Mouse (Mus musculus) liver, postnatal 0 days (tissue): ENCODE results near the gene Ppm1l. TPM values are rescaled to one million over a fixed set of nuclear protein-coding genes. Genes with fewer than 3 reads are reported as not detected.
A peak's percentile ranks its signal among the peaks of the same experiment; 100 is the strongest.

Source experiments
- ATAC-seq: fragments of 200-750 bp; cut with Nextera tagmentation; 2 replicates; pipeline ENCODE4 v1.8.0; 2017; ENCODE audit warnings: mild to moderate bottlenecking, moderate library complexity
- DNase-seq: peaks from one replicate; pipeline ENCODE4 v3.0.0-alpha.2; 2016
- H3K27ac ChIP-seq: fragments of 300-500 bp; sonication (generic); 2 replicates; pipeline ENCODE4 v1.5.1; 2014; ENCODE audit warnings: antibody characterized with exemption, moderate library complexity, mild to moderate bottlenecking, low read depth
- H3K27me3 ChIP-seq: fragments of 300-500 bp; sonication (generic); 2 replicates; pipeline ENCODE4 v1.6.1; 2014; ENCODE audit warnings: low read length, control low read depth, mixed read lengths; ENCODE audit not compliant: insufficient read depth
- H3K36me3 ChIP-seq: fragments of 300-500 bp; sonication (generic); replicated peaks from 2 replicates; pipeline ENCODE4 v1.6.1; 2014; ENCODE audit warnings: mild to moderate bottlenecking, control low read depth, low read length, moderate library complexity, mixed read lengths; ENCODE audit not compliant: insufficient read depth
- H3K4me1 ChIP-seq: fragments of 300-500 bp; sonication (generic); 2 replicates; pipeline ENCODE4 v1.6.1; 2014; ENCODE audit warnings: antibody characterized with exemption, mild to moderate bottlenecking, control low read depth; ENCODE audit not compliant: insufficient read depth
- H3K4me2 ChIP-seq: fragments of 300-500 bp; sonication (generic); 2 replicates; pipeline ENCODE4 v1.6.1; 2014; ENCODE audit warnings: low read depth, mild to moderate bottlenecking, low read length, moderate library complexity, mixed read lengths
- H3K4me3 ChIP-seq: fragments of 300-500 bp; sonication (generic); 2 replicates; pipeline ENCODE4 v1.5.1; 2014; ENCODE audit warnings: low read depth, low read length
- H3K9ac ChIP-seq: fragments of 300-500 bp; sonication (generic); replicated peaks from 2 replicates; pipeline ENCODE4 v1.6.1; 2014; ENCODE audit warnings: mild to moderate bottlenecking, moderate library complexity
- H3K9me3 ChIP-seq: fragments of 300-500 bp; sonication (generic); 2 replicates; pipeline ENCODE4 v1.6.1; 2016; ENCODE audit warnings: mild to moderate bottlenecking, control low read depth, low read length, mixed read lengths
- CTCF ChIP-seq: sonication (generic); IDR thresholded peaks from 2 replicates; pipeline ENCODE4 v1.5.1; 2016; ENCODE audit warnings: antibody characterized with exemption, low read depth
- EP300 ChIP-seq: IDR thresholded peaks from 2 replicates; pipeline ENCODE4 v1.6.1; 2016; ENCODE audit warnings: antibody characterized with exemption, low read depth, mild to moderate bottlenecking
- WGBS: fragments of 180-500 bp; shearing (Covaris S2); extraction: QIAGEN DNeasy Blood & Tissue Kit; methylation state at CpG from one replicate; pipeline ENCODE4 v1.1.7; 2014; ENCODE audit not compliant: insufficient replicate concordance; 5-methylcytosine and 5-hydroxymethylcytosine counted together
- polyA plus RNA-seq: library from polyadenylated mRNA; unstranded; fragments of >200 nt; fragmentation: Nextera tagmentation; extraction: Ambion mirVana; gene quantifications from 2 replicates; pipeline ENCODE4 v1.2.1, GENCODE M21; 2015

Ppm1l gene
- polyA plus RNA-seq, 1 experiment from 2014 or later, result 2.8 TPM

DNA sequence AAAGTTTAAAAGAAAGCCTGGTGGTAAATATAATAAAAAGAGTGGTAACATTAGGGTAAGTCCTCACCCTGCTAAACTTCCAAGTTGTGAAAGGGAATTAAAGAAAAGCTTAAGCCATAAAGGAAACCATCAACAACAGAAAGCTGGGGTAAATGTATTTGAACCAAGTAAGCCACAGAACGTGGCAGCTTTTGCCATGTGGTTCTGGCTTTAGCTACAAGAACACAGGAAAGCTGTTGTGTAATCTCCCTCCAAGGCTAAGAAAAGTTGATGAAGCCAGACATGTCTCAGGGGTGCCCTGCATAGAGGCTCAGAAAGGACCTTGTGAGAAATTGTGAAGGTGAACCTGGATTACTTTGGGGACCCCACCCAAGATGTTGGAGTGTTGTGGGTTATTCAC is 16.5 kb upstream of the Ppm1l start:
- no peak overlapping the region for H3K27ac ChIP-seq
- ATAC-seq, result no peak
- TF ChIP-seq EP300, result no peak
- TF ChIP-seq CTCF, result no peak
- no peak overlapping the region for H3K9ac ChIP-seq
- H3K4me1 ChIP-seq, result no peaks in the 10 kb centered on the region
- H3K9me3 ChIP-seq, result no peaks in the 10 kb centered on the region
- DNase-seq, result no peak
- H3K27me3 ChIP-seq, result no peaks in the 10 kb centered on the region
- H3K4me2 ChIP-seq, result no peak overlapping the region
- WGBS, result 53% methylated on average over 1 of the region's 1 CpGs
- H3K4me3 ChIP-seq, result no peak overlapping the region
- no peaks in the 10 kb centered on the region for H3K36me3 ChIP-seq

DNA sequence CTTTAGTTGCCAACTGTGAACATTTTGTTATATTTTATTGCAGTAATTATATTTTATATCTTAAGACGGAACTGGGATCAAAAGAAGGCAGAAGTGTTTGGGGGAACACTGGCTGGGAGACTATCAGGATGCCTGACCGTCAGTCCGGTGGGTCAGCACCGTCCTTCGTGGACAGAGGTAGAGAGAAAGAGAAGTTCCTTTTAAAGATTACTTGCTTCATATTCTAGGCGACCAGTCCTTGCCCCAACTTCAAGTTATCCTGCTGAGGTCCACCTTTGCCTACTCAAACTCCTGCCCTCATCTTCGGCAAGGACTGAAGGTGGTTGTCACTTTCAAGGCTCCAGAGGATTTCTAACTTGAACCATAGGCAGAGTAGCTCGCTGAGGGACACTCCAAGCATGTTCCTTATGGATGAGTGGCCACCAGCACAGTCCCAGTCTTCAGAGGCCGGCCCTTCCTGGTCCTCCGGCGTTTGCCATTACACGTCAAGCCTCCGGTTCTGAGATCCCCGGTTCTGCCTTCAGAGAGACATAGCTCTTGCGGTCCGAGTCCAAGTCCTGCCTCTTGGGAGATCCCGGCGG is 761 bp upstream of the Ppm1l start:
- 0 out of 2 replicates have a peak, but pooled peaks cover 5% of the 10 kb centered on the region for H3K27me3 ChIP-seq
- 2% methylated on average over 18 of the region's 18 CpGs for WGBS
- H3K4me3 ChIP-seq, result peak overlapping the region; percentile 65
- H3K27ac ChIP-seq, result peak overlapping the region; percentile 88
- no peaks in the 10 kb centered on the region for H3K9me3 ChIP-seq
- DNase-seq (no peak), ATAC-seq (peak; percentile 15)
- no peaks in the 10 kb centered on the region for H3K36me3 ChIP-seq
- TF ChIP-seq CTCF (no peak), EP300 (no peak)
- peak overlapping the region; percentile 93 for H3K4me2 ChIP-seq
- peak overlapping the region; percentile 91 for H3K9ac ChIP-seq
- peaks cover 10% of the 10 kb centered on the region for H3K4me1 ChIP-seq

DNA sequence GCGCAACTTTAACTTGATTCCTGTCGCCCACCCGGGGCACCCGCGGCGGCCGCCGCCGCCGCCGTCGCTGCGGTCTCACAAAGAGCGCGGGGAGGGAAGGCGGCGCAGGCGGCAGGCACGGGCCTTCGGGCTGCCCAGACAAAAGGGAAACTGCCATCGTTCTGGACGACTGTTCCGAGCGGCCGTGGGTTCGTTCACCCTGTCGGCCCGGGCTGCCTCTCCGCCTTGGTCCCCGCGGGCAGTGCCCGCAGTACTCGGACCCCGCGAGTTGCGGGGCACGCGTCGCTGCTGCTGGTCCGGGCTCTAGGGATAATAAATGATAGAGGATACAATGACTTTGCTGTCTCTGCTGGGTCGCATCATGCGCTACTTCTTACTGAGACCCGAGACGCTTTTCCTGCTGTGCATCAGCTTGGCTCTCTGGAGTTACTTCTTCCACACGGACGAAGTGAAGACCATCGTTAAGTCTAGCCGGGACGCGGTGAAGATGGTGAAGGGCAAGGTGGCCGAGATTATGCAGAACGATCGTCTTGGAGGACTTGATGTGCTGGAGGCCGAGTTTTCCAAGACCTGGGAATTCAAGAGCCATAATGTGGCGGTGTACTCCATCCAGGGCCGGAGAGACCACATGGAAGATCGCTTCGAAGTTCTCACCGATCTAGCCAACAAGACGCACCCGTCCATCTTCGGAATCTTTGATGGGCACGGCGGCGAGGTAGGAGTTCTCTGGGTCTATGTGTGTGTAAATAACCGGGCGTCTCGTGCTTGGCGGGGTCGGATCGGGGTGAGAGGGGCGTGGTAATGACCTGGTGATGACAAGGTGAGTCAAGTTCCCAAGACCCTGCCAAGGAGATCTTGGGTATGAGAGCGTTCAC is 827 bp downstream of the Ppm1l start:
- Histone ChIP-seq H3K4me1 (peaks cover 16% of the 10 kb centered on the region), H3K27ac (peak overlapping the region; percentile 88), H3K9me3 (no peaks in the 10 kb centered on the region), H3K4me2 (peak overlapping the region; percentile 93), H3K9ac (peak overlapping the region; percentile 91), H3K27me3 (0 out of 2 replicates have a peak, but pooled peaks cover 5% of the 10 kb centered on the region), H3K36me3 (no peaks in the 10 kb centered on the region), H3K4me3 (peak overlapping the region; percentile 65)
- ATAC-seq (peak; percentile 21), DNase-seq (peak; percentile 56)
- no peak for TF ChIP-seq CTCF
- no peak for TF ChIP-seq EP300
- 2% methylated on average over 63 of the region's 73 CpGs for WGBS

DNA sequence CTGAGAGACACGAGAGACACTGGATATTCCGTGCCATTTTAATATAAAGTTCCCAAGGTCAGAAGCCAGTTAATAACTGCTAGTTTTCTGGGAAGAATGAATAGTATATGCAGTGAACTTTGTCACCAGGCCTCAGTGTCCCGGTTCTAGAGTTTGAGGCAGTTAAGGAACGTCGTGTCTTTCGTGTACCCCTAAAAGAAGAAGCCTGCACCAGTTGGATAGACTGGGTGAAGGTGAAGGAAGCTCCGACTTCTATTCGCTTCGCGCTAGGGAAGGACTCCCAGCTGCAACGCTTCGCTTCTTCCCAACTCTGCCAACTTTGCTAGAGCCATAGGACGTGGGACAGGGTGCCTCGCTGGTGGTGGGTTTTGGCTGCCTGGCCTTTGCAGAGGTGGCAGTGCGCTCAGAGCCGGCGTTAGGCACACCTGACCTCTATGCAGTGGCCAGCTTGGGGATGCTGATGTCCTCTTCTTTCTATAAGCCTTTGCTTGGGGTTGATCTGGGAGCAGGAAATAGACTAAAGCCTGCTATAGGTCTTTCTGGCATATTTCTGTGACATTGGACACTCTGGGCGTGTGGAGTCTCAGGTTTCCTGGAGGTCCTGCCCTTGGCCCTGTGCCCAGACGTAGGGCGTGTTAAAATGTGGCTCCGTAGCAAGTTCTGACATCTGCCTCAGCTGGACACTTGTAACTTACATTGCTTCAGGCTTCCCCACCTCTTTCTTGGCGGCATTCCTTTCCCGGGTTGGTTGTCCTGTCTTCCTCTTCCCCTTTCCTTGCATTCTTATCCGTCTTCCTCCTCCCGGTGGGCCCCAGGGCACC is 1.7 kb downstream of the Ppm1l start:
- peaks cover 16% of the 10 kb centered on the region for H3K4me1 ChIP-seq
- peak; percentile 28 for ATAC-seq

DNA sequence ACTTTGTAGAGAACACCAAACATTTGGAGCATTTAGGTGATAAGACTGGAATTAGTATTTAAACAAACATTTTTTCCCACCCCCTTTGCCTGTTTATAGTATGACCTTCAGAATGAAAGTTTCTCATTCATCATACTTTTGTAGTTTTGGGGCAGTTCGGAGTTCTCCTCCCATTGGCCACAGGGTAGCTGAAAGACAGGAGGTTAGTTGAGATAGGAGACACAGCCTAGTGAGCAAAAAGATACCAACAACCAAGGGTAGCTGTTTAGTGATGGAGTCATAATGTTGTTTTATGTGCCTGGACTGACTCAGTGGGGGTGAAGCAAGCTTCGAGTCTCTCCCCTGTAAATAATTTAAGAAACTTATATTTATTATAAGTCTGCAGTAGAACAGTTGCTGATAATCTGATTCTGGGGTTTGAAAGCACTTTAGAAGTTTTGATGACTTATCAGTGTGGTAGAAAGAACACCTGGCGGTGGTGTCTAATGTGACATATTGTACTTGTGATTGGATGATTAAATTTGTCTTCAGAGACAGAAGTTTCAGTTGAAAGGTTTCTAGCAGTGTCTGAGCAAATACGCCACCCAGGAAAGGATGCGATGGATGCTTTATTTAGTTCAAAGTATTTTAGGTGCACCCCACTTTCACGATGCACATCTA is 2.5 kb downstream of the Ppm1l start:
- DNase-seq (no peak), ATAC-seq (peak; percentile 41)
- Histone ChIP-seq H3K4me3 (peak overlapping the region; percentile 65), H3K4me2 (peak overlapping the region; percentile 93), H3K27me3 (0 out of 2 replicates have a peak, but pooled peaks cover 5% of the 10 kb centered on the region), H3K36me3 (no peaks in the 10 kb centered on the region), H3K9ac (peak overlapping the region; percentile 91), H3K4me1 (peaks cover 16% of the 10 kb centered on the region), H3K9me3 (no peaks in the 10 kb centered on the region), H3K27ac (peak overlapping the region; percentile 88)
- TF ChIP-seq CTCF (no peak), EP300 (peak; percentile 88)
- 49% methylated on average over 6 of the region's 6 CpGs for WGBS

More for the DNA sequence above, 1.7 kb downstream of the Ppm1l start:
- H3K27me3 ChIP-seq, result 0 out of 2 replicates have a peak, but pooled peaks cover 5% of the 10 kb centered on the region
- TF ChIP-seq EP300 (no peak), CTCF (no peak)
- H3K27ac ChIP-seq, result peak overlapping the region; percentile 88
- H3K4me3 ChIP-seq, result peak overlapping the region; percentile 65
- 8% methylated on average over 25 of the region's 25 CpGs for WGBS
- peak overlapping the region; percentile 93 for H3K4me2 ChIP-seq
- no peaks in the 10 kb centered on the region for H3K9me3 ChIP-seq
- peak; percentile 86 for DNase-seq
- no peaks in the 10 kb centered on the region for H3K36me3 ChIP-seq
- peak overlapping the region; percentile 91 for H3K9ac ChIP-seq
